Mouse (Mus musculus) adrenal gland, adult 2 months (tissue): Measurements from ENCODE around the gene Tbxas1. TPM values are rescaled to one million over a fixed set of nuclear protein-coding genes. Genes with fewer than 3 reads are reported as not detected.

ENCODE experiments used
- DNase-seq: peaks from one replicate; pipeline ENCODE4 v3.0.0; 2021
- long read RNA-seq: library from polyadenylated mRNA; stranded (forward); transcript quantifications from one replicate; pipeline ENCODE4 v2.0.0, GENCODE M21; 2021
- polyA plus RNA-seq: library from polyadenylated mRNA; depleted of rRNA; stranded (reverse); fragments of >200 nt; gene quantifications from 2 replicates; pipeline ENCODE4 v1.2.3, GENCODE M21; 2012; rRNA removed
- total RNA-seq, 2 experiments: library from RNA; stranded (reverse); gene quantifications; 2 replicates each; pipeline ENCODE4 v1.2.3; 2021

Gene Tbxas1
- total RNA-seq (1 to 10 TPM; 7.5 to 8.5 TPM), polyA plus RNA-seq (3.3 and 4.0 TPM in 2 replicates)
- long read RNA-seq, partial matches to known transcripts = 0 of 4 reads
- long read RNA-seq, other reads (novel, unspliced or antisense) = 2 of 4 reads

DNA sequence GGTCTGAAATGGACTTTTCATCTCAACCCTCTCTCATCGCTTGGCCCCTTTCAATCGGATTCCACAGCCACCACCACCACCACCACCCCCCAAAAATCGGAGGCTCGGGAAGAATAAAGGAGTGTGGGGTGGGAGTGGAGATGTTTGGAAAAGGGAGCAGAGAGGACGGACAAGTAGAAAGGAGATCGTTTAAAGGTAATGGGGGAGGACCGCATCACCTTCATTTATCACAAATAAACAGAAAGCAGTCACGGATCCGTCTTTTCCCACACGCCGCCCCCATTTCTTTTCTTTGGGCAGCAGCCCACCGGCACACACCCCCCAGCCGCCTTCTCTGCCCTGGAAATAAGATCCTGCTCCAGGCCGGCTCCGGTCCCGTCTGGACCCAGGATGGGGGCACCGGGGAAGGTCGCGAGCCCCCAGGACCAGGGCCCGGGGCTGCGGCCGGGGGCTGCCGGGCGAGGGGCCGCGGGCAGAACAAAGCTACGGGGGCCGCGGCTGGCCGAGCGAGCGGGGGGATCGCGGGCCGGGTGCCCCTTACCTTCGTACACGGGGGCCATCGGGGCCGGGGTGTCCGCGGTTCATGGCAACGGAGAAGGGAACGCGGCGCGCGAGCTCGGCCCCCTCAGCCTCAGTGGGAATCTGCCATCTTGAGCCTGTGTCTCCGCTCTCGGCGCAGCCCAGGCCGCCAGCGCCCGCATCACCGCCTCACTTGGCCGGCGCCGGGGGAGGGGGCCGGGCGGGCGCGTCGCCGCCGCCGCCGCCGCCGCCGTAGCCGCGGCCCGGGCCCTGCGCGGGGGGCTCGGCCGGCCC lies at the start of gene Tbxas1:
Gene Tbxas1 (plus strand): TSS at position 147 of the 813 bp plus-strand sequence.
- DNase-seq = peak; percentile 72

DNA sequence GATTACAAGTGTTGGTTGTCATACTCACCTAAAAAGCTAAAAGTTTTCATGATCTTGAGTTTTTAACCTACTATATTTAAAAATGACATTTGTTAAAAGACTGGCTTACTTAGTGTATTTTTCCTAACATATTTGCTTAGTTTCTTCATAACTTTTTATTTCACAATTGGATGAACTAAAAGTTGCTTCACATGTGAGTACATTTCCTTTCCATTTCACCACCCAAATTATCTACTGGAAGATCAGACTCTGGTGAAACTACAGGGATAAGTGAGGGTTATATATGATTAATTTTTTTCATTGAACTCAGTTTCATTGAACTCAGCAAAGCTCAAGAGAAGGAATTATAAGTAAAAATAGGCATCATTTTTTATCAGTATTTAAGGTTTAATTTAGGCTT lies 49.3 kb upstream of the Tbxas1 start:
- no peak for DNase-seq

DNA sequence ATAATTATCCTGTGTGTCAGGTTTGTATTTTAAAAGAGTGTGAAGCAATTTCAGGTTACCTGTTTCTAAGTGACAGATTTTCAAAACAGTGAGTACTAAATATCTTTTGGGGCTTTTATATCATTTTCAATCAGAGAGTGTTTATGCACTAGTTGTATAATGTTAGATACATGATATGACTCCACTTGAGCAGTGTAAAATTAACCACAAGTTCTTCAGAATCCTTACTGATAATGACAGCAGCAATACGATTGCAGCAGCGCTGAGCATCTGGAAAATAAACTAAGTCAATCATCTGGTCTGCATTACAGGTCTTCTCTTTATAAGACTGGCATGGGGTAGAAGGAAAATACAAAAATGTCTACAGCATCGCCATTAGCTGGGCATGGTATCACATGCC lies 48.3 kb upstream of the Tbxas1 start:
- DNase-seq = no peak

DNA sequence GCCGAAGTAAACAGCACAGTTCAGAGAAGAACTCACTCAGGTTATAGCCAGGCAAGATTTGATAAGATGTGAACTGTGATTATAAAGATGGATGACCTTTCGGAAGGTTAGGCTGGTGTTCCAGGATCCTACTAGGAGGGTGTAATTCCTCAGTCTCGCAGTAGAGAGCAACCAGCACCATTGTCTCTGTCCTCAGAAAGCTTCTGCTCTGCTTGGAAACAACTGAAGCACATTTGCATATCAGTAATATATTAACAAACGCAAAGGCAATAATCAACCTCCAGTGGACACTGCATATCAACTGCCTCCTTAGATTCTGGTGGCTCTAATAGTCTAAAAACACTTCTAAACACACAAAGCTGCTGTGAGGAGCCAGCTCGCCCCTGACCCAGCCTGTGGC lies 47.8 kb upstream of the Tbxas1 start:
- no peak for DNase-seq

DNA sequence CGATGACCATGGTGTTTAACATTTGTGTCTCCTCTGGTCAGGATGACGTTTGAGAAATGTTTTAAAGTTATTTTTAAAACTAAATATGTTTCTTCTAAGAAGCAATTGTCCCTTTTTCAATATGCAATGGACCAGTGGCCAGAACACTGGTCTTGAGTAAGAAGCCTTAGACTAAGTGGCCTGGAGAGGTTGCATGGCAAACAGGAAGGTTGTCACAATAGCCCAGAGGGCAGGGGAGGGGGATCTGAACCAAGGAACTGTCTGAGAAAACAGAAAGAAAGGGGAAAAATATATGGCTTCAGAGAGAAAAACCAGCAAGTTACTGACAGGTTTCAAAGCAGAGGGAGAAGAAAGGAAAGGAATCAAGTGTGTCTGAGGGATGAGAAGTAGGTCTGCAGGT lies 47.0 kb upstream of the Tbxas1 start:
- no peak for DNase-seq

DNA sequence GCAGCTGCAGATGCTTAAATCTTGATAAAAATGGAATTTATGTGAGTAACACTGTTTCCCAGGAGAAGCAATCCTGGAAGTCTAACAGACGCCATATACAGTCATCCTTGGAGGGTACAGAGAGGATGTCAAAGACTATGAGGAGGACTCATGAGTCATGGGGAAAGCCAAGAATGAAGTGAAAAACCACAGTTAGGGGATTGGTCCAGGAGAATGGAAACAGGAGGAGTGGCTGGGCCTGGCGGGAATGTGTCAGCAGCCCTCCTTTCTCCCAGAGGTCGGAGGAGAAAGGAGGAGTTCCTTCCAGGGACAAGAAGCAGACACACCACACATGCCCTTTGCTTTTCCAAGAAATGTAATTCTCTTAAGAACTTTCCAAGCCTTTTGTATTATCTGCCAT lies 45.8 kb upstream of the Tbxas1 start:
- no peak for DNase-seq

DNA sequence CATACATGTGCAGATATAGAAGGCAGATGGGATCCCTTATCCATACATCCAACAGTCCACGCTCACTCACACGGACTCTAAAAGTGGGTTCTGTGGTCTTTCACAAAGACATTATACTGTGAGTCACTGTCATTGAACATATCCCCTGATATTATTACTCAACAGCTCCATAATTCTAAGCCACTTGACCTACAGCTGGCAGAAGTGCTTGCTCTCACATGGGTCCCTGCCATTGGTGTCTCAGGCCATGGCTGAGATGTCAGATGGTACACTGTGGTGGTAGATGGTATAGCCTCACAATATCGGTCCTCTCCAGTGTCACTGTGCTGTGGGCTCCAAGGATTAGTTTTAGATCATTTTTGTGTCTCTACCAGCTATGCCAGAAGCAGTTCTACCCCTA lies 41.5 kb upstream of the Tbxas1 start:
- no peak for DNase-seq

DNA sequence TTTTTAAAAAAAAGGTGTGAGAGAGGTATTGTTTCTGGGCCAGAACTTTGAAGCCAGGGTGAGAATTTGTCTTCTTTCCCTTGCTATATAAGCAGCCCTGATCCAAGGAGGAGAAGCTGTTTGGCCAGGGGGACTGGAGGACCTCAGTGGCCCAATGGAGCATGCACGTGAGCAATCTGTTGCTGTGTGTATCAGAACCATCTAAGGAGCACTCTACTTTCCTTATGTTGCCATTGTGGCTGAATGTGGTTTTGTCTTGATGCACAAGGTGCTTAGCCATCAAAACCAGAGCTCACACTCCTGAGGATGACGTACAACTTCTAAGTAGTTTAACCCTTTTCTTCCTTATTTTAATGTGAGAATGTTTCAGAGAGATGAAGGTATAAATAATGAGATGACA lies 40.5 kb upstream of the Tbxas1 start:
- no peak for DNase-seq

DNA sequence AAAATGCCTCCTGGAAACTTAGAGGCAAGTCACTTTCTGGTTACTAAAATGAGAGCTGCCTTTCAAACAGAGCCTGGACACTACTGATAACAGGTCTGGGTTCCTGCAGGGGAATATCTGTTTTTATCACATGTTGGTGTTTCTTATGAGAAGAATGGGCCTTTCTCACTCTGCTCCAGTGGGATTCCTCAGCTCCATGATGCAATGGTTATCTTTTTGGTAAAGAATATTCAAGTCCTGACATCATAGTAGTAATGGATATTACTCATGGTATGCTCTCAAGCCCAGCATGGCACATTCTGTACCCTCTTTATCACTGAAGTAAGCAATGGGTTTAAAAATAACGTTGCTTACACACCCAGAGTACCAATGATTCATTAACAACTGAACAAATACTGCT lies 40.0 kb upstream of the Tbxas1 start:
- no peak for DNase-seq

DNA sequence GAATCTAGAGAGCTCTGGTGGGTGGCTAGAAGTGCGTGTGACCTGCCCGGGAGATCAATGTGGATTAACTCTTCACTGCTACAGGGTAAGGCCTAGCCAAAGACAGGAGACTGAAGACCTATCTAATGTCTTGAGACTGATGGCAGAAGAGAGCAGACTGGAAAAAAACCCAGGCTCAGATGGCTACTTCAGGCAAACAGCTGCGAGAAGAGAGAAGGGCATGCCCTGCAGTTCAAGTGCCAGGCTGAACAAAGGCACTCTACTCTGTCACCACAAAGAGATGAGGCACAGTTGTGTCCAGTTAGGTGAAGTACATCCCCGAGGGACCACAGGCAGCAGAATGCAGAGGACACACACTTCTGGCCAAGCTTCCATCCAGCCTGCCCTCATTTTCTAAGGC lies 37.1 kb upstream of the Tbxas1 start:
- no peak for DNase-seq

DNA sequence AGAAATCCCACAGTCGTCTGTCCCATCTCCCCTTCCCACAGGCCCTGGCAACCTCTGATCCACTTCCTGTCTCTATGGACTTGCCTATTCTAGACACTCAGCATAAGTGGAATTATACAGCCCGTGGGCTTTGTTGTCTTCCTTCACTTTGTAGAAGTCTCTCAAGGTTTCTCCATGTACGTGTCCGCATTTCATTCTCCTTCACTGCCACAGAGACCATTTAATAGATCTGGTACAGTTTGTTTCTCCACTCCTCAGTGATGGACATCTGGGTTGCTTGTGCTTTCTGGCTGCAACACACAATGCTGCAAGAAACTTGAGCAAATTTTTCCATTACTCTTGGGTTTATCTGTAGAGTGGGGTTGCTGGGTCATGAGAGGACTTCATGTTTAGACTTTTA lies 35.3 kb upstream of the Tbxas1 start:
- peak; percentile 5 for DNase-seq

DNA sequence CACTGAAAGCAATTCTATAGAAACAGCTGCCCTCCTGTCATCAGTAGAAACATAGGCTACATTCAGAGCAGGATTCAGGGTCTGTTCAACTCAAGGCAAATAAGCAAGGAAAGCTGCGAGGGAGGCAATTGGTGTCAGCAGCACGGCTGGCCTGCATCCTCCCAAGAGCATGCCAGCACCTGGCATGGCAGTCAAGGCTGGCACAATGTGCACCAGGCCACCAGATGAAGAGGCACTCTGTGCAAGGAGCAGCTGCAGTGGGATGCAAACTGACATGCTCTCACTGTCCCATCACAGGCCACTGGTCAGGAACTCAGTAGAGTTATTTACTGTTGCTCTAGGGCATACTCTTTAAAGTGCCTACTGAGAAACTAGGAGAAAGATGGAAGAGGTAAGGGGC lies 34.8 kb upstream of the Tbxas1 start:
- DNase-seq = peak; percentile 28

DNA sequence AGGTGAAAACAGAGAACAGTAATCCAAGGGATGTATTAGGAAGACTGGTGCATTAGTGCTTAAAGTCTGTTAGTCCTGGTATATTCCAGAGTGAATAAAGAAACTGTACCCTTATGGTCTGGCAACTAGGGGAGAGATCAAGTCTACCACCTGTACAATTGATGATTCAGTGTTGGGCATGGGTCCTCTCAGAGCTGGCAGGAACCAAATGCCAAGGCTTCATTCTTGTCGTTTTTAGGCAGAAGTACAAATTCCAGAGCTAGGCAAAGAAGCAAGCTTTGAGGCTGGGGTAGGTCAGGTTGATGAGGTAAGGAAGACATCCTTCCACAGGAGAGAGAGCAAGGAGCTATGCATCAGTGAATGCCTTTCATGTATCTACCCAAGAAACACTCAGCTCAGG lies 34.4 kb upstream of the Tbxas1 start:
- DNase-seq = peak; percentile 28

DNA sequence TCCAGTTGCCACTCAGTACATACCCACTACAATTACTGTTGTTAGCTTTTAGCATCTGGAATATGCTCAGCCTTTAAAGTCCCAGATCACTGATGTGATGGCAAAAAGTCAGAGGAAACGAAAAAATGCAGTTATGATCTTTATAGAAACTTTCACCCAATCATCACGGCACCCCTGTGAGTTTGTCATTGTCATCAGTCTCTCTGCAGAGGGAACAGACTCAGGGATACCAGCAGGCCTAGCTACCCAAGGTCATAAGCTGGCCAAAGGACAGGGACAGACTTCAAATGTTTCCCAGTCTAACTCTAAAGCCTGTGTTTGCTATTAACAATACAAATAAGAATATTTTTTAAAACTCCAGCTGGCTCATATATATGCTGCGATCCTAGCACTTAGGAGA lies 33.7 kb upstream of the Tbxas1 start:
- peak; percentile 54 for DNase-seq

DNA sequence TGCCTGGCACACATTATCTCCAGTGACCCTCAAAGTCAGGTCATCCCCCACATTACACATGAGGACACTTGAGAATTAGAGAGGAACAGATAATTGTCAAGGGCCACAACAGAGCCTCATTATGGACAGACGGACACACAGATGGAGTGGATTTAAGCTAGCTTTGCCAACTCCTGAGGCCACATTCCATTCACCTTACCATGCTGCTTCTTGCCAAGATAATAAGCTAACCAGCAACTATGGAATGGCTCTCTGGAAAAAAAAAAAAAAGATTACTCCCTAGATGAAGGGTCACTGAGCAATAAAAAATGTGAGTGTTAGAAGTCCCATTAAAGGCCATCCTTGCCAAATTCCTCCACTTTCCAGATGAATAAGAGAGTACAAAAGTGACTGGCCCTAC lies 30.1 kb upstream of the Tbxas1 start:
- DNase-seq = no peak

DNA sequence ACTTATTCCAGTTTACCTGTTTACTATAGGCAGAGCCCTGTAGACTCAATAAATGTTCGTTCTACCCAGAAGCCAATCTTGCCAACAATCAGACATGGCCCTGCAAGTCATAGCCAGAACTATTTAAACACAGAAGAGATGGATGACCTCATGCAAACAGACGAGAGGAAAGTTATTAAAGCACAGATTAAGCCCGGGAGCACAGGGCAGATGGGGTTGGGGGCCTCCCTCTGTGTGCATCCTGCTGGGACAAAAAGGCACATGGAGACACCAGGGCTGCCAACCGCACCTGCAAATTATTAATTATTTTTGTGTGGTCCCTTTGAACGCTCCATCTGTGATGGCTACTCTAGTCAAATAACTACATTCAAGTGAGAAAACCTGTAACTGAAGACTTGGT lies 29.3 kb upstream of the Tbxas1 start:
- no peak for DNase-seq

DNA sequence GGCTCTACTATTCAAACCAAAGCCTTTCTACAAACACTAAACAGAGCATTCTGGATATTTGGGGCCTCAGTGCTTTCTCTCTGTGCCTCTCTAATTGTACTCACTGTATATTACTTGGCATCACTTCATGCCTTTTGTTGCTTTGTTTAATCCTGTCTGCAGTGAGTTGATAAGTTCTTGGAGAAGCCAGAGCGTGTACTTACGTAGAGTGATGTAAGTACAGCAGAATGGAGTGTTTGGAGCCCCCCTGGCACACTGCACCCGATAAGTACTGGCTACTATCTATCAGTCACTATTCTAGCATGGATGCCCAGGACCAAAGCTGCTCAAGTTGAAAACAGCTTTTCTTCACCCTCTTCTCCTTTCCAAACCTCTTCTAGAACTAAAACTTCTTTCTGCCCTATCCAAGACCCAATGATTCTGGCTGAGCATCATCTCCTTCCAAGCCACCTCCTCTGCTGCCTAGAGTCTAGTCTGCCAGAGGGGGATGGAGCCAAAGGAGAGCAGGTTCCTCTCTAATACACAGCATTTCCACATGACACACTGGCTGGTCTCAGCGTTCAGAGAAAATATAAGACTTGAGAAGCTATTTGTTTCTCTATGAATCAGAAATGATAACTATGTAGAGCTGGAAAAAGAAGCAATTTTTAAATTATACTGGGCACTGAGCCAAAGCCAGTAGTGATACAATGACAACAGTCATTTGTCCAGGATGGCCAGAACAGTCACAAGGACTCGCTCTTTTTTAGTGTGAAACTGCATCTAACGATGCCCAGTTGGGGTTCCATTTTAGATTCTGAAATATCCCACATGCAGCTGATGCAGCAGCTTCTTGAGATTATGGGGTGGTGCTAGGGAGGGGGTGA lies 28.6 kb upstream of the Tbxas1 start:
- peak; percentile 23 for DNase-seq

DNA sequence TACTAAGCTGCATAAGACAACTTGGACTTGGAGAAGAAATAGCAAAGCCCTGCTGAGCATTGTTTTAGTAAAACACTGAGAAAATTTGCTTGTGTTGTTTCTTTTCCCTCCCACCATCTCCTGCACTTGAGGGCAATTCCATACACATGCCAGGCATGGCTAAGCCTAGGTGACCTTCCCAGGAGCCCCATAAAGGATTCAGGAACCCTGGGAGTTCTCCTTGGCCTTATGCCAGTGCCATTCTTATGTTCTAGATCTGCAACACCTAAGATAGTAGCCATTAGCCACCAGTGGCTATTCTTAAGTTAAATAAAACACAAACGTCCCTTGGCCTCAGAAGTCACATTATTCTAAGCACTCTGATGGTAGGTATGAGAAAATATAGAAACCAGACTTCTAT lies 27.8 kb upstream of the Tbxas1 start:
- peak; percentile 2 for DNase-seq

DNA sequence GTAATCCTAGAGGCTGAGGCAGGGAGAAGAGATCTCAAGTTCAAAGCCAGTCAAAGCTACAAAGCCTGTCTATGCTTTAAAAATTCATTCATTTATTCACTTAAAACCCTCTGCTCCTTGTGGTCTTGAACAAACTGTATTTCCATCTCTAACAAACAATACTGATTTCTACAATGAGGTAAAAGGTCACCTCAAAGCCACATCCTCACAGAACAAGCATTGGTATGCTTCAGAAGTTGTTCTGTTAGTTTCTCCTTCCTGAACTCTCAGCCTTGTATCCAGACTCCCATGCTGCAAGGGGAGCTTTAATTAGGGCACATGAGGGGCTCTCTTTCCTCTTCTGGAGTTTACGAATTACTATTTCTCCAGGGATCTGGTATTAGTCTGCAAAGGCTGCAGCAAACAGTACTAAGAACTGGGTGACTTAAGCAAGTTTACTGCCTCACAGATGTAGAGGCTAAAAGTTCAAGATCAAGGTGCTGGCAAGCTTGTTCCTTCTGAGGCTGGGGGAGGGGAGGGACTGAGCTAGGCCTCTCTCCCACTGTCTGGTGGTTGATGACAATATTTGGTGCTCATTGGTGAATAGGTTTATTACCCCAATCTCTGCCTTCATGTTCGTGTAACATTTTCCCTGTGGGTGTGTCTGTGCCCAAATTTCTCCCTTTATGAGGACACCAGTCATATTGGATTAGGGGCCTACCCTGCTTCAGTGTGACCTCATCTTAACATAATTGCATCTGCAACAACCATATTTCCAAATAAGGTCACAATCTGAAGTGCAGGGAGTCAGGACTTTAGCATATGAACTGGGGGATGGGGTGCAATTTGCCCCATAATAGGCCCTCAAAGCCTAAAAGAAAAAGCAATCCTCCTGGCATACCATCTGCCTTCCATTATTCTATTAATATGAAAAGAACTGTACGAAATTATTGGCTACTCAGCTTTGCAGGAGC lies 27.0 kb upstream of the Tbxas1 start:
- peak; percentile 18 for DNase-seq

DNA sequence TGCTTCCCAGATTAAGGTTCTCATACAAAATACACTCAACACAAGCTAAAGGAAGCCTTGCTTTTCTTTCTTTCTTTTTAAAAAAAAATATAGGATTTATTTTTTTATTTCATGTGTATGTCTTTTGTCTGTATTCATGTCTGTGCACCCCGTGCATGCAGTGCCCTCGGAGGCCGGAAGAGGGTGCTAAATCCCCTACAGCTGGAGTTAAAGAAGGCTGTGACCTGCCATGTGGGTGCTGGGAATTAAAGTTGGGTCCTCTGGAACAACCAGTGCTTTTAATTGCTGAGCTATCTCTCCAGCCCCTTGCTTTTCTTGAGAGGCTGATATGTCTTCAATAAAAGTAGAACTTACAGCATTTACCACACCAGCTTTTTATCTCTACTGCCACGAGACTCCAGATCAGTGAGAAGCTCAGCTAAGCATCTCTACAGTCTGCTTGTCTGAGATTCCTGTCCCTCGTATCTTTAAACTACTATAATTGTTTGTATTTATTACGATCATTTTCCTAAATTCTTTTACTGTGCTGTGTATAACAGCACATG lies 24.4 kb upstream of the Tbxas1 start:
- no peak for DNase-seq

DNA sequence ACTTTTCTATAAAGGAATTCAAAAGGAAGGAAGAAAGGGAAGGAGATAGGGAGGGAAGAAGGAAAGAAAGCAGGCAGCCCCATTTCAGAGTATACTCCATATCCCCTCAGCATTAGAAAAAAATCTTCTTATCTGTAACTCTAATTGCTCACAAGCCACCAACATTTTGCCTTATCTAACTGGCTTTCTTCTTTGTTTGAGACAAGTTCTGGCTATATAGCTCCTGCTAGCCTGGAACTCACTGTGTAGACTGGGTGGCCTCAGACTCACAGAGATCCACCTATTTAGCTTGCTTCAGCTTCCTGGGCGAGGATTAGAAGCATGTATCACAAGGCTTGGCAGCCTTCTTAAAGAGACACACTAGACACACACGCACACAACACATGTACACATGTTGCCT lies 23.5 kb upstream of the Tbxas1 start:
- no peak for DNase-seq

DNA sequence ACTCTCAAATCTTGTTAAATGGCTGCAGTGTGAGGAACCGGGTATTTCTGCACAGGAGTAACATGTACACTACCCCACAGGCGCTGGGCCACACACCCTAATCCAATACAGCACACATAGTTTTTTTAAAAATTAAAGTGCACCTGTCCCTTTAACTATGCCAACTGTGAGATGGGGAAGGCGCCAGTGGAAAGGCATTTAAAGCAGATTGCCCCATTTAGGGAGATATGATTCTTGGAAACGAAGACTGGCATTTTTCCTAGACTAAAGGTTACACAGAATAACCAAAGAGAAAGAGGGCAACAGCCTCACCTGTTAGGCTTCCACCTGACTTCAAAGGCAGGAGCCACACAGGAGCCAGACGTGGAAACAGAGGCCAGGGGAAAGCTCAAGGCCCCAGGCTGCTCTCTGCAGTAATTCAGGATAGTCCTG lies 21.6 kb upstream of the Tbxas1 start:
- no peak for DNase-seq
